Mouse (Mus musculus): Measurements from ENCODE around the gene Atp2a2. TPM values are rescaled to one million over a fixed set of nuclear protein-coding genes. Genes with fewer than 3 reads are reported as not detected.

Gene Atp2a2
- polyA plus RNA-seq (2015; fragmentation: Nextera tagmentation; extraction: Ambion mirVana), result 13.2 and 14.5 TPM in 2 replicates

GRCm38 (mm10) chr5:122502077-122502941, at the start of gene Atp2a2:
Gene Atp2a2 (minus strand): TSS chr5:122502225.
- Histone ChIP-seq H3K36me3 (replicated peaks) (peaks cover 19% of the 10 kb centered on the region), H3K9me3 (replicated peaks) (no peaks in the 10 kb centered on the region), H3K9ac (peak within 1 kb of the TSS; percentile 97), H3K4me2 (peak within 1 kb of the TSS; percentile 99), H3K4me3 (replicated peaks) (peak within 1 kb of the TSS; percentile 98), H3K4me1 (replicated peaks) (peaks cover 36% of the 10 kb centered on the region), H3K27ac (replicated peaks) (peak within 1 kb of the TSS; percentile 97), H3K27me3 (peaks cover 22% of the 10 kb centered on the region)
- under 1% methylated on average over 76 of the region's 113 CpGs for WGBS (ENCODE audit: insufficient replicate concordance)
- ATAC-seq (ENCODE audit: insufficient read depth), result peak; percentile 90

GRCm38 (mm10) chr5:122550460-122550859, 48.4 kb upstream of the Atp2a2 start:
- WGBS (ENCODE audit: insufficient replicate concordance), result 63% methylated on average over 8 of the region's 8 CpGs
- Histone ChIP-seq H3K36me3 (replicated peaks) (no peaks in the 10 kb centered on the region), H3K27me3 (no peaks in the 10 kb centered on the region), H3K9ac (no peak overlapping the region), H3K4me1 (replicated peaks) (peaks cover 13% of the 10 kb centered on the region), H3K4me2 (no peak overlapping the region), H3K9me3 (replicated peaks) (no peaks in the 10 kb centered on the region), H3K27ac (replicated peaks) (no peak overlapping the region), H3K4me3 (replicated peaks) (no peak overlapping the region)
- no peak for ATAC-seq (ENCODE audit: insufficient read depth)

- no peak overlapping the region for H3K9ac ChIP-seq
- no peaks in the 10 kb centered on the region for H3K36me3 ChIP-seq (replicated peaks)
- H3K4me1 ChIP-seq (replicated peaks), result peaks cover 8% of the 10 kb centered on the region
- H3K9me3 ChIP-seq (replicated peaks), result no peaks in the 10 kb centered on the region
- H3K27ac ChIP-seq (replicated peaks), result no peak overlapping the region
- WGBS (ENCODE audit: insufficient replicate concordance), result 46% methylated on average over 6 of the region's 6 CpGs
- peak; percentile 40; the same call in 1 of the 2 replicates for ATAC-seq (ENCODE audit: insufficient read depth)
- H3K4me2 ChIP-seq, result no peak overlapping the region
- H3K27me3 ChIP-seq, result no peaks in the 10 kb centered on the region
- H3K4me3 ChIP-seq (replicated peaks), result no peak overlapping the region
These were observed 46.6 kb upstream of the Atp2a2 start for GRCm38 (mm10) chr5:122548671-122549070.

- no peak overlapping the region; the same call in 1 of the 2 replicates for H3K27ac ChIP-seq (replicated peaks)
- no peaks in the 10 kb centered on the region for H3K9me3 ChIP-seq (replicated peaks)
- peaks cover 8% of the 10 kb centered on the region for H3K4me1 ChIP-seq (replicated peaks)
- no peak overlapping the region for H3K9ac ChIP-seq
- H3K4me2 ChIP-seq, result no peak overlapping the region
- H3K4me3 ChIP-seq (replicated peaks), result no peak overlapping the region
- WGBS (ENCODE audit: insufficient replicate concordance), result 57% methylated on average over 6 of the region's 6 CpGs
- ATAC-seq (ENCODE audit: insufficient read depth), result no peak
- H3K27me3 ChIP-seq, result no peaks in the 10 kb centered on the region
- no peaks in the 10 kb centered on the region for H3K36me3 ChIP-seq (replicated peaks)
These were observed 45.8 kb upstream of the Atp2a2 start for GRCm38 (mm10) chr5:122547810-122548209.

GRCm38 (mm10) chr5:122547251-122547714, 45.3 kb upstream of the Atp2a2 start:
- H3K27ac ChIP-seq (replicated peaks), result no peak overlapping the region
- WGBS (ENCODE audit: insufficient replicate concordance), result 20% methylated on average over 7 of the region's 7 CpGs
- ATAC-seq (ENCODE audit: insufficient read depth), result no peak

GRCm38 (mm10) chr5:122543392-122543791, 41.4 kb upstream of the Atp2a2 start:
- Histone ChIP-seq H3K9ac (no peak overlapping the region), H3K27ac (replicated peaks) (no peak overlapping the region), H3K4me2 (no peak overlapping the region), H3K36me3 (replicated peaks) (no peaks in the 10 kb centered on the region), H3K4me3 (replicated peaks) (no peak overlapping the region), H3K4me1 (replicated peaks) (peaks cover 5% of the 10 kb centered on the region), H3K9me3 (replicated peaks) (no peaks in the 10 kb centered on the region), H3K27me3 (no peaks in the 10 kb centered on the region)
- no peak for ATAC-seq (ENCODE audit: insufficient read depth)
- 60% methylated on average over 6 of the region's 6 CpGs for WGBS (ENCODE audit: insufficient replicate concordance)

More at GRCm38 (mm10) chr5:122547251-122547714, 45.3 kb upstream of the Atp2a2 start:
- Histone ChIP-seq H3K4me2 (no peak overlapping the region), H3K36me3 (replicated peaks) (no peaks in the 10 kb centered on the region), H3K27me3 (no peaks in the 10 kb centered on the region), H3K4me3 (replicated peaks) (no peak overlapping the region), H3K9ac (no peak overlapping the region), H3K9me3 (replicated peaks) (no peaks in the 10 kb centered on the region), H3K4me1 (replicated peaks) (peaks cover 8% of the 10 kb centered on the region)

GRCm38 (mm10) chr5:122541871-122542270, 39.8 kb upstream of the Atp2a2 start:
- WGBS (ENCODE audit: insufficient replicate concordance), result 55% methylated on average over 8 of the region's 8 CpGs
- H3K36me3 ChIP-seq (replicated peaks), result no peaks in the 10 kb centered on the region
- no peak overlapping the region for H3K9ac ChIP-seq
- ATAC-seq (ENCODE audit: insufficient read depth), result no peak
- no peak overlapping the region for H3K4me2 ChIP-seq
- H3K4me1 ChIP-seq (replicated peaks), result no peaks in the 10 kb centered on the region; the same call in 1 of the 2 replicates
- no peaks in the 10 kb centered on the region for H3K9me3 ChIP-seq (replicated peaks)
- no peak overlapping the region for H3K4me3 ChIP-seq (replicated peaks)
- no peak overlapping the region for H3K27ac ChIP-seq (replicated peaks)
- no peaks in the 10 kb centered on the region for H3K27me3 ChIP-seq

- no peak overlapping the region for H3K9ac ChIP-seq
- WGBS (ENCODE audit: insufficient replicate concordance), result 38% methylated on average over 11 of the region's 11 CpGs
These were observed 36.1 kb upstream of the Atp2a2 start for GRCm38 (mm10) chr5:122538077-122538476.

GRCm38 (mm10) chr5:122537654-122538053, 35.6 kb upstream of the Atp2a2 start:
- H3K9me3 ChIP-seq (replicated peaks), result no peaks in the 10 kb centered on the region
- 80% methylated on average over 5 of the region's 5 CpGs for WGBS (ENCODE audit: insufficient replicate concordance)
- no peak overlapping the region for H3K4me3 ChIP-seq (replicated peaks)
- no peak for ATAC-seq (ENCODE audit: insufficient read depth)
- H3K4me2 ChIP-seq, result no peak overlapping the region
- H3K4me1 ChIP-seq (replicated peaks), result no peaks in the 10 kb centered on the region
- no peak overlapping the region for H3K9ac ChIP-seq
- H3K27ac ChIP-seq (replicated peaks), result no peak overlapping the region
- no peaks in the 10 kb centered on the region for H3K36me3 ChIP-seq (replicated peaks)
- H3K27me3 ChIP-seq, result no peaks in the 10 kb centered on the region

More at GRCm38 (mm10) chr5:122538077-122538476, 36.1 kb upstream of the Atp2a2 start:
- Histone ChIP-seq H3K27ac (replicated peaks) (no peak overlapping the region), H3K4me1 (replicated peaks) (no peaks in the 10 kb centered on the region), H3K36me3 (replicated peaks) (no peaks in the 10 kb centered on the region), H3K27me3 (no peaks in the 10 kb centered on the region), H3K4me2 (no peak overlapping the region), H3K4me3 (replicated peaks) (no peak overlapping the region), H3K9me3 (replicated peaks) (no peaks in the 10 kb centered on the region)
- no peak for ATAC-seq (ENCODE audit: insufficient read depth)

GRCm38 (mm10) chr5:122533884-122534283, 31.9 kb upstream of the Atp2a2 start:
- WGBS (ENCODE audit: insufficient replicate concordance), result 71% methylated on average over 8 of the region's 8 CpGs
- Histone ChIP-seq H3K9ac (no peak overlapping the region), H3K4me2 (no peak overlapping the region), H3K27me3 (no peaks in the 10 kb centered on the region), H3K4me1 (replicated peaks) (peaks cover 15% of the 10 kb centered on the region; the same call in 1 of the 2 replicates), H3K36me3 (replicated peaks) (no peaks in the 10 kb centered on the region), H3K27ac (replicated peaks) (no peak overlapping the region), H3K9me3 (replicated peaks) (no peaks in the 10 kb centered on the region), H3K4me3 (replicated peaks) (no peak overlapping the region)
- no peak for ATAC-seq (ENCODE audit: insufficient read depth)

GRCm38 (mm10) chr5:122529913-122530604, 28.0 kb upstream of the Atp2a2 start:
- H3K27ac ChIP-seq (replicated peaks), result no peak overlapping the region

More at GRCm38 (mm10) chr5:122529913-122530604, 28.0 kb upstream of the Atp2a2 start:
- 57% methylated on average over 9 of the region's 9 CpGs for WGBS (ENCODE audit: insufficient replicate concordance)
- H3K4me2 ChIP-seq, result no peak overlapping the region
- no peaks in the 10 kb centered on the region for H3K9me3 ChIP-seq (replicated peaks)
- H3K9ac ChIP-seq, result no peak overlapping the region
- no peaks in the 10 kb centered on the region for H3K36me3 ChIP-seq (replicated peaks)
- no peaks in the 10 kb centered on the region for H3K27me3 ChIP-seq
- H3K4me1 ChIP-seq (replicated peaks), result peaks cover 34% of the 10 kb centered on the region
- ATAC-seq (ENCODE audit: insufficient read depth), result no peak
- H3K4me3 ChIP-seq (replicated peaks), result no peak overlapping the region
